ENCODE assay signal across 10 mouse cellular contexts in genomic region chr13:49584307-49585005, GRCm38 (mm10). TPM values are rescaled to one million over a fixed set of nuclear protein-coding genes. Genes with fewer than 3 reads are reported as not detected.
DNase-seq lines count a peak whose midpoint lies in the region; ATAC-seq and TF ChIP-seq lines count a peak whose summit lies in the region.
"Had no signal": no experiment of that assay in that cellular context is flagged by ENCODE, and none has a peak within 500 bp of the region (broad histone marks: within the 10 kb centered on the region; RNA-seq: fewer than 3 reads in every experiment).

No protein-coding gene starts in this region.

- H3K9ac ChIP-seq in hindbrain, postnatal 0 days (replicated peaks; ENCODE audit: low read length), result no peak overlapping the region
- no peak overlapping the region for H3K9ac ChIP-seq in hindbrain, embryonic 14.5 days
- no peak overlapping the region for H3K9ac ChIP-seq in kidney, postnatal 0 days (ENCODE audit: low read depth, low read length)

- no peaks in the 10 kb centered on the region for H3K4me1 ChIP-seq in hindbrain, postnatal 0 days (ENCODE audit: insufficient read depth, low read length)
- no peaks in the 10 kb centered on the region for H3K4me1 ChIP-seq in hindbrain, embryonic 14.5 days (replicated peaks; ENCODE audit: control insufficient read depth, insufficient read depth, low read length)
- H3K4me1 ChIP-seq in kidney, postnatal 0 days (replicated peaks; ENCODE audit: insufficient read depth, low read length), result no peaks in the 10 kb centered on the region

- H3K27ac ChIP-seq in hindbrain, postnatal 0 days, result no peak overlapping the region
- no peak overlapping the region for H3K27ac ChIP-seq in hindbrain, embryonic 14.5 days
- 0 out of 2 replicates have a peak overlapping the region, but pooled peaks have one; percentile 5 for H3K27ac ChIP-seq in kidney, postnatal 0 days

- POLR2A ChIA-PET in Patski (lab: Charles Lee), result no interaction called here

- no peak overlapping the region for H3K4me2 ChIP-seq in hindbrain, postnatal 0 days (ENCODE audit: low read depth, low read length)
- no peak overlapping the region for H3K4me2 ChIP-seq in hindbrain, embryonic 14.5 days (replicated peaks)
- H3K4me2 ChIP-seq in kidney, postnatal 0 days (ENCODE audit: low read length), result no peak overlapping the region

- H3K9me3 ChIP-seq in hindbrain, postnatal 0 days (ENCODE audit: low read length), result no peaks in the 10 kb centered on the region
- no peaks in the 10 kb centered on the region for H3K9me3 ChIP-seq in hindbrain, embryonic 14.5 days (ENCODE audit: control insufficient read depth, low read length)
- no peaks in the 10 kb centered on the region for H3K9me3 ChIP-seq in kidney, postnatal 0 days (replicated peaks; ENCODE audit: low read length)
- H3K9me3 ChIP-seq: G1E had no signal

- CTCF ChIA-PET in Patski (lab: Charles Lee), result interaction anchor here (1.2 kb wide), 1 partner anchor 26 kb away, joined by 3 read pairs; no protein-coding TSS in a partner anchor

- no peak for TF ChIP-seq CTCF in hindbrain, postnatal 0 days (IDR thresholded peaks at IDR 0.05; ENCODE audit: low read depth)
- TF ChIP-seq CTCF in Patski (IDR thresholded peaks at IDR 0.05), result no peak
- no peak for TF ChIP-seq CTCF in kidney, postnatal 0 days (IDR thresholded peaks at IDR 0.05; ENCODE audit: low read depth)

- H3K27me3 ChIP-seq in hindbrain, postnatal 0 days (ENCODE audit: insufficient read depth, low read length), result no peaks in the 10 kb centered on the region
- no peaks in the 10 kb centered on the region for H3K27me3 ChIP-seq in hindbrain, embryonic 14.5 days (ENCODE audit: control insufficient read depth, insufficient read depth, low read length)
- H3K27me3 ChIP-seq in Patski, result no peaks in the 10 kb centered on the region
- H3K27me3 ChIP-seq in kidney, postnatal 0 days (ENCODE audit: insufficient read depth, low read length), result no peaks in the 10 kb centered on the region

- peak; percentile 43 for DNase-seq in hindbrain, postnatal 0 days (ENCODE audit: low spot score)
- DNase-seq in hindbrain, embryonic 14.5 days (ENCODE audit: low spot score), result no peak
- DNase-seq in 3134 (ENCODE audit: extremely low read depth, insufficient read length, low spot score) (peak; percentile 58), Patski (ENCODE audit: low read depth, low spot score) (peak; percentile 51)
- DNase-seq in kidney, postnatal 0 days (ENCODE audit: low spot score), result no peak
- no peak for DNase-seq in thymus, postnatal 14 days
- DNase-seq in right cerebral cortex, adult 2 months (ENCODE audit: low spot score in 2 of 2), result no peak
- DNase-seq in layer of hippocampus, postnatal 25 days (ENCODE audit: extremely low spot score in 1 of 2, low spot score in 1 of 2), result no peak
- DNase-seq: thymus, adult 2 months had no signal

- WGBS in hindbrain, postnatal 0 days, result 71% methylated on average over 8 of the region's 8 CpGs
- WGBS in hindbrain, embryonic 14.5 days, result 85% methylated on average over 8 of the region's 8 CpGs
- 61% methylated on average over 8 of the region's 8 CpGs for WGBS in kidney, postnatal 0 days

- in situ Hi-C loops in Patski (cut with MboI; ENCODE audit: low pct_unique_long_range_greater_than_20kb), result no loop called here

- ATAC-seq in hindbrain, postnatal 0 days, result no peak
- ATAC-seq in hindbrain, embryonic 14.5 days (ENCODE audit: low FRiP score), result no peak
- no peak for ATAC-seq in Patski
- ATAC-seq in kidney, postnatal 0 days (replicated peaks; ENCODE audit: low FRiP score, low read depth), result no peak

- no peaks in the 10 kb centered on the region for H3K36me3 ChIP-seq in hindbrain, postnatal 0 days (ENCODE audit: insufficient read depth, low read length)
- H3K36me3 ChIP-seq in hindbrain, embryonic 14.5 days (replicated peaks; ENCODE audit: control insufficient read depth, insufficient read depth), result no peaks in the 10 kb centered on the region
- no peaks in the 10 kb centered on the region for H3K36me3 ChIP-seq in kidney, postnatal 0 days (ENCODE audit: insufficient read depth, low read length)

- no peak overlapping the region for H3K4me3 ChIP-seq in hindbrain, postnatal 0 days (ENCODE audit: low read length)
- no peak overlapping the region for H3K4me3 ChIP-seq in hindbrain, embryonic 14.5 days (replicated peaks; ENCODE audit: low read length)
- H3K4me3 ChIP-seq in kidney, postnatal 0 days (replicated peaks; ENCODE audit: low read depth, low read length), result no peak overlapping the region

RNA-seq across cellular contexts. Expression of gene Omd, which starts 2.2 kb away (rescaled TPM):
- 1.4 and 1.5 TPM in 2 replicates for total RNA-seq in hindbrain, postnatal 0 days (2014; rRNA removed)
- 1.4 and 2.0 TPM in 2 replicates for polyA plus RNA-seq in hindbrain, postnatal 0 days (2015; fragmentation: Nextera tagmentation; extraction: Ambion mirVana)
- polyA plus RNA-seq in hindbrain, embryonic 14.5 days (2014; fragmentation: Nextera tagmentation; extraction: Ambion mirVana), result 0.20 and 0.34 TPM in 2 replicates
- polyA plus RNA-seq in Patski (2021), result 12.8 TPM
- 0.62 and 1.6 TPM in 2 replicates for polyA plus RNA-seq in kidney, postnatal 0 days (2015; fragmentation: Nextera tagmentation; extraction: Ambion mirVana)
- total RNA-seq in layer of hippocampus, postnatal 25 days (2021), result under 1 TPM in 1 of 2 experiments, not detected in 1; 0.57 TPM
- polyA plus RNA-seq: G1E; thymus, adult 2 months had no signal

RNA-seq across cellular contexts. Expression of gene Ogn, which starts 23.4 kb away (rescaled TPM):
- 6.9 and 9.4 TPM in 2 replicates for total RNA-seq in hindbrain, postnatal 0 days (2014; rRNA removed)
- polyA plus RNA-seq in hindbrain, postnatal 0 days (2015; fragmentation: Nextera tagmentation; extraction: Ambion mirVana), result 14.5 and 14.9 TPM in 2 replicates
- polyA plus RNA-seq in hindbrain, embryonic 14.5 days (2014; fragmentation: Nextera tagmentation; extraction: Ambion mirVana), result 8.6 and 8.7 TPM in 2 replicates
- polyA plus RNA-seq in Patski (2021), result 235 TPM
- polyA plus RNA-seq in kidney, postnatal 0 days (2015; fragmentation: Nextera tagmentation; extraction: Ambion mirVana), result 43.8 and 54.3 TPM in 2 replicates
- 1 to 10 TPM; 2.5 to 2.9 TPM for total RNA-seq in layer of hippocampus, postnatal 25 days (2021)
- polyA plus RNA-seq: G1E had no signal

RNA-seq across cellular contexts. Expression of gene Aspn, which starts 40.2 kb away (rescaled TPM):
- 0.21 and 0.40 TPM in 2 replicates for total RNA-seq in hindbrain, postnatal 0 days (2014; rRNA removed)
- 0.93 and 1.0 TPM in 2 replicates for polyA plus RNA-seq in hindbrain, postnatal 0 days (2015; fragmentation: Nextera tagmentation; extraction: Ambion mirVana)
- 0.32 and 0.86 TPM in 2 replicates for polyA plus RNA-seq in hindbrain, embryonic 14.5 days (2014; fragmentation: Nextera tagmentation; extraction: Ambion mirVana)
- polyA plus RNA-seq in Patski (2021), result not detected
- 24.9 and 30.2 TPM in 2 replicates for polyA plus RNA-seq in kidney, postnatal 0 days (2015; fragmentation: Nextera tagmentation; extraction: Ambion mirVana)
- total RNA-seq in layer of hippocampus, postnatal 25 days (2021), result 1 to 10 TPM; 1.4 to 1.6 TPM
- total RNA-seq: G1E had no signal
- polyA plus RNA-seq: G1E had no signal

Comparison
In these comparisons a context has a peak if more than half of its experiments do, and no peak if none do; other contexts are left out.
1. DNase-seq: peak in hindbrain, postnatal 0 days (single experiment), 3134 (single experiment) and Patski (single experiment); none in hindbrain, embryonic 14.5 days (single experiment), kidney, postnatal 0 days (single experiment), thymus, postnatal 14 days (single experiment), right cerebral cortex, adult 2 months (0 of 2) and layer of hippocampus, postnatal 25 days (0 of 2).
2. RNA of gene Aspn, which starts 40.2 kb away (polyA plus RNA-seq): 24.9 to 30.2 TPM in kidney, postnatal 0 days; 0.93 to 1.0 TPM in hindbrain, postnatal 0 days, 0.32 to 0.86 TPM in hindbrain, embryonic 14.5 days and not detected in Patski (single experiment); every median in the first group is over 10 times any median in the second.